Mouse (Mus musculus): ENCODE measurements at regions not wholly inside any gene's neighbourhood (a gene's known extent, or its start where the extent isn't known, plus 50 kb on each side); places are given as distances from the start of the nearest gene placed in this dataset.

- no peak for TF ChIP-seq CTCF (IDR thresholded peaks at IDR 0.05; ENCODE audit: low read depth)
- H3K27ac ChIP-seq (ENCODE audit: low read depth, low read length) = no peak overlapping the region
- H3K4me2 ChIP-seq (ENCODE audit: low read depth) = peak overlapping the region; percentile 35
- H3K9me3 ChIP-seq (ENCODE audit: low read length) = no peaks in the 10 kb centered on the region
- H3K4me3 ChIP-seq (ENCODE audit: low read depth, low read length) = no peak overlapping the region
- DNase-seq = no peak
- H3K4me1 ChIP-seq (ENCODE audit: insufficient read depth) = peaks cover 6% of the 10 kb centered on the region; the same call in 1 of the 2 replicates
- H3K27me3 ChIP-seq (ENCODE audit: insufficient read depth, low read length) = no peaks in the 10 kb centered on the region
- WGBS = 2% methylated on average over 11 of the region's 11 CpGs
- H3K9ac ChIP-seq = no peak overlapping the region
- ATAC-seq = no peak
- no peaks in the 10 kb centered on the region for H3K36me3 ChIP-seq (ENCODE audit: insufficient read depth)
Observed at GRCm38 (mm10) chr8:117859734-117860133, 58.0 kb upstream of the Mphosph6 start.

GRCm38 (mm10) chr8:117859095-117859494, 57.4 kb upstream of the Mphosph6 start:
- no peak for DNase-seq
- Histone ChIP-seq H3K27ac (ENCODE audit: low read depth, low read length) (no peak overlapping the region), H3K4me2 (ENCODE audit: low read depth) (no peak overlapping the region), H3K9ac (no peak overlapping the region), H3K27me3 (ENCODE audit: insufficient read depth, low read length) (no peaks in the 10 kb centered on the region), H3K36me3 (ENCODE audit: insufficient read depth) (no peaks in the 10 kb centered on the region), H3K4me3 (ENCODE audit: low read depth, low read length) (no peak overlapping the region), H3K9me3 (ENCODE audit: low read length) (no peaks in the 10 kb centered on the region), H3K4me1 (ENCODE audit: insufficient read depth) (peaks cover 6% of the 10 kb centered on the region; the same call in 1 of the 2 replicates)
- no peak for TF ChIP-seq CTCF (IDR thresholded peaks at IDR 0.05; ENCODE audit: low read depth)
- 51% methylated on average over 7 of the region's 7 CpGs for WGBS
- ATAC-seq = no peak

DNA sequence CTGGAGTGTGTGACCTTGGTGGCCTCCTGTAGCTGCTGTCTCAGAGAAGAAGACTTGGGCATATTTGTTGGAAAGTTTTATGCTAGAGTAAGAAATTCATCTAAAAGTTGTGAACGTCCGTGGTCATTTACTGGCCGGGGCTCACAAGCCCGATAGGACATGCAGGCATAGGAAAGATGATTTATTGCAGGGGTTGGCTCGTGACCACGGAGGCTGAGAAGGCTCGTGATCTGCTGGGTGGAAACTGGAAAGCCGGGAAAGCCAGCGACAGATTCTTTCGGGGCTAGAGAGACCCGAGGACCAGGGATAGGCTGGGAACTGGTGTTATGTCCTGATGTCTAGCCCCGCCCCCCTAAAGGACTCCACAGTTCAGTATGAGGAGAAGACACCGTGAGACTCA, 54.4 kb upstream of the Mphosph6 start:
- Histone ChIP-seq H3K4me3 (ENCODE audit: low read depth, low read length) (no peak overlapping the region), H3K9ac (no peak overlapping the region), H3K4me1 (ENCODE audit: insufficient read depth) (peaks cover 6% of the 10 kb centered on the region; the same call in 1 of the 2 replicates), H3K36me3 (ENCODE audit: insufficient read depth) (no peaks in the 10 kb centered on the region), H3K4me2 (ENCODE audit: low read depth) (no peak overlapping the region), H3K9me3 (ENCODE audit: low read length) (no peaks in the 10 kb centered on the region), H3K27me3 (ENCODE audit: insufficient read depth, low read length) (no peaks in the 10 kb centered on the region), H3K27ac (ENCODE audit: low read depth, low read length) (no peak overlapping the region)
- DNase-seq (no peak), ATAC-seq (no peak)
- TF ChIP-seq CTCF (IDR thresholded peaks at IDR 0.05; ENCODE audit: low read depth) = no peak
- 92% methylated on average over 13 of the region's 13 CpGs for whole genome bisulfite sequencing

DNA sequence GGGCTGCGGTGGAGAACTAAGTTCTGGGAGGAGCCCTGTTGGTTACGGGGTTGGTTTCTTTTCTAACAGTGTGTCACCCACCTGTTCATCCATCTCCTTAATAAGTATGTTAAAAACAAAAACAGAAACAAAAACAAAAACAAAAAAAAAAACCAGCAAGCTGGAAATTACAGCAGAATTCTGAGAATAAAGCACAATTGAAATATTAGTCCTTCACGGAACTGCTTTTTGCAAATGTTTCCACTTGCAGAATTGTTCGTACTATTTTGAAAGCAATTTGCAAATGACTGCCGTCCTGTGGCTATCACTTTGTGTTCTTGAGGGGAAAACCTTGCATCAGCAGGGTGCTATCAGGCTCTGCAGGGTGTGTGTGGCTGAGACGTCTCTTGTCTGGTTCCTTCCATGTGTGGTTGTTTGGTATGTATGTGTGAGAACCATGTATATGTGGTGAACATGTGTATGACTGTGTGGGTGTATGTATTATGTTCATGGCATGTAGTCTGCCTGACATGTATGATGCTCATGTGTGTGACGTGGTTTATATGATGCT, 53.3 kb upstream of the Mphosph6 start:
- no peak for TF ChIP-seq CTCF (IDR thresholded peaks at IDR 0.05; ENCODE audit: low read depth)
- 84% methylated on average over 7 of the region's 7 CpGs for WGBS
- ATAC-seq = no peak

DNA sequence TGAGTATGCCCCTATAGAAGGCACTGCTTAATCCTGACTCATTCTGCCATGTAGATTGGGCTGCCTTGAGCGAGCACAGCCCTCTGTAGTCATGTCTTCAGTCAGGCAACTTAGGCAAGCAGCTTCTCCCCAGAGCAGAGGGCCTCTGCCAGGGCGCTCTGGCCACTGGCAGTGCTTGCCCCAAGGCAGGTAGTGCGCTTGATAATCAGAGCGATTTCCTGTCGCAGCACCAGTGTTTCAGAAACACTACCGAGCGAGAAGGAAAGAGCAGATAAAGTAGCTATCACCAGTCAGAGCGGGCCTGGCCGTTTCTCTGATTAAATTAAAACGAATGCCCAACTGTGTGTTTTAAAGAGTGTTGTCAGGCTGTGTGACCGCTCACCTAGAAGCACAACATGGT, 52.6 kb upstream of the Mphosph6 start:
- DNase-seq (no peak), ATAC-seq (no peak)

More for the DNA sequence above, 53.3 kb upstream of the Mphosph6 start:
- Histone ChIP-seq H3K4me1 (ENCODE audit: insufficient read depth) (peaks cover 5% of the 10 kb centered on the region; the same call in 1 of the 2 replicates), H3K9ac (no peak overlapping the region), H3K4me2 (ENCODE audit: low read depth) (no peak overlapping the region), H3K27ac (ENCODE audit: low read depth, low read length) (no peak overlapping the region), H3K9me3 (ENCODE audit: low read length) (no peaks in the 10 kb centered on the region), H3K36me3 (ENCODE audit: insufficient read depth) (no peaks in the 10 kb centered on the region), H3K4me3 (ENCODE audit: low read depth, low read length) (no peak overlapping the region), H3K27me3 (ENCODE audit: insufficient read depth, low read length) (no peaks in the 10 kb centered on the region)
- DNase-seq = no peak

DNA sequence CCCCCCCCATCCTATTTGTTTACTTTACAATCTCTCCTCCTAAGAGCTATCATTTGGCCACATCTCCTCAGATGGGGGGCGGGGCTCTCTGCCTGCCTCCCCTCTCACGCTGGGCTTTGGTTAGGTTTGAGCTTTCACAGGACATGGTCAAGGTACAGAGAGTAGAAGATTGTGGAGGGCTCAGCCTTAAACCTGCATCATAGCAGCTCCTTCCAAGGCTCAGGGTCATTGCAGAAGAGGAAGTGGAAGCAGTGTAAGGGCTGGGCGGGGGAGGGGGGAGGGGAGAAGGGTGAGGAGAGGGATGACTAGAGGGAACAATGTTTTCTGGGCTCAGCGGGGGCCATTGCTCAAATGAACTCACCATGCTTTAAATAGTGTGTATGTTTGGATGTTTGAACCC, 51.7 kb upstream of the Mphosph6 start:
- ATAC-seq = no peak
- no peaks in the 10 kb centered on the region for H3K4me1 ChIP-seq (ENCODE audit: insufficient read depth)
- TF ChIP-seq CTCF (IDR thresholded peaks at IDR 0.05; ENCODE audit: low read depth) = no peak
- H3K9me3 ChIP-seq (ENCODE audit: low read length) = no peaks in the 10 kb centered on the region
- H3K4me2 ChIP-seq (ENCODE audit: low read depth) = no peak overlapping the region
- no peaks in the 10 kb centered on the region for H3K36me3 ChIP-seq (ENCODE audit: insufficient read depth)
- 63% methylated on average over 4 of the region's 4 CpGs for WGBS
- H3K4me3 ChIP-seq (ENCODE audit: low read depth, low read length) = no peak overlapping the region
- H3K27ac ChIP-seq (ENCODE audit: low read depth, low read length) = no peak overlapping the region
- DNase-seq = no peak
- no peaks in the 10 kb centered on the region for H3K27me3 ChIP-seq (ENCODE audit: insufficient read depth, low read length)
- H3K9ac ChIP-seq = no peak overlapping the region

More for the DNA sequence above, 52.6 kb upstream of the Mphosph6 start:
- no peak overlapping the region for H3K27ac ChIP-seq (ENCODE audit: low read depth, low read length)
- H3K4me2 ChIP-seq (ENCODE audit: low read depth) = no peak overlapping the region
- no peaks in the 10 kb centered on the region for H3K4me1 ChIP-seq (ENCODE audit: insufficient read depth)
- no peaks in the 10 kb centered on the region for H3K27me3 ChIP-seq (ENCODE audit: insufficient read depth, low read length)
- H3K9me3 ChIP-seq (ENCODE audit: low read length) = no peaks in the 10 kb centered on the region
- H3K36me3 ChIP-seq (ENCODE audit: insufficient read depth) = no peaks in the 10 kb centered on the region
- TF ChIP-seq CTCF (IDR thresholded peaks at IDR 0.05; ENCODE audit: low read depth) = no peak
- H3K9ac ChIP-seq = no peak overlapping the region
- no peak overlapping the region for H3K4me3 ChIP-seq (ENCODE audit: low read depth, low read length)
- 91% methylated on average over 11 of the region's 11 CpGs for WGBS

GRCm38 (mm10) chr8:117852521-117852920, 50.8 kb upstream of the Mphosph6 start:
- H3K27me3 ChIP-seq (ENCODE audit: insufficient read depth, low read length) = no peaks in the 10 kb centered on the region
- no peaks in the 10 kb centered on the region for H3K36me3 ChIP-seq (ENCODE audit: insufficient read depth)
- no peak overlapping the region for H3K4me2 ChIP-seq (ENCODE audit: low read depth)
- ATAC-seq (no peak), DNase-seq (no peak)
- no peak overlapping the region for H3K27ac ChIP-seq (ENCODE audit: low read depth, low read length)
- 78% methylated on average over 6 of the region's 6 CpGs for WGBS
- no peaks in the 10 kb centered on the region for H3K4me1 ChIP-seq (ENCODE audit: insufficient read depth)
- H3K4me3 ChIP-seq (ENCODE audit: low read depth, low read length) = no peak overlapping the region
- no peaks in the 10 kb centered on the region for H3K9me3 ChIP-seq (ENCODE audit: low read length)
- no peak for TF ChIP-seq CTCF (IDR thresholded peaks at IDR 0.05; ENCODE audit: low read depth)
- H3K9ac ChIP-seq = no peak overlapping the region

Data from forebrain, postnatal 0 days (tissue).